Mouse (Mus musculus) left cerebral cortex, adult 18-20 months (tissue): ENCODE measurements around the gene Zim1. TPM values are rescaled to one million over a fixed set of nuclear protein-coding genes. Genes with fewer than 3 reads are reported as not detected.

Source experiments
- DNase-seq, 2 experiments: peaks; one replicate each; pipeline ENCODE4 v3.0.0; 2021 to 2022; ENCODE audit warnings: low spot score in 2 of 2, mixed read lengths in 1 of 2
- total RNA-seq, 2 experiments: library from RNA; stranded (reverse); gene quantifications; 2 replicates each; pipeline ENCODE4 v1.2.3; 2021

Gene Zim1
- total RNA-seq, 2 experiments from 2014 or later, result 3.8 to 6.6 TPM

GRCm38 (mm10) chr7:6652151-6652550 is 44.1 kb downstream of the Zim1 start:
- no peak for DNase-seq

DNA sequence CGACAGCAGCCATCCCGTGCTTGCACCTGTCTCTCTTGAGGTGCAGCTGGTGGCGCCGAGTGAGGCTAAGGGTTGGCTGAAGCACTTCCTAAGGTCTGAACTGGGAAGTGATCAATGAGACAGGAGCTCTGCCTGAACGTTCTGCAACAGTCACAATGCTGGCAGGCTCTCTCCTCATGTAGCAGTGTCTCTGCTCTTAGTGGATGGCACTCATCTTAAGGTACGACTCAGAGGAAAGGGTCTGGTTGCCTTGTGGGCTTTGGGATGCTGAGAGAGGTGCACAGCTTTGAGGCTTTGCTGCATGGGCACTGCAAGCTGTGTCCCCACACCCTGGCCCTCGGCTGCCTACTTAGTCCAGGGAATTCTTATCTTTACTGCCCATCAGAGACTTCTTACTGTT is 45.0 kb downstream of the Zim1 start:
- DNase-seq, result no peak

- no peak for DNase-seq
Measured at GRCm38 (mm10) chr7:6650526-6650925, 45.7 kb downstream of the Zim1 start.

DNA sequence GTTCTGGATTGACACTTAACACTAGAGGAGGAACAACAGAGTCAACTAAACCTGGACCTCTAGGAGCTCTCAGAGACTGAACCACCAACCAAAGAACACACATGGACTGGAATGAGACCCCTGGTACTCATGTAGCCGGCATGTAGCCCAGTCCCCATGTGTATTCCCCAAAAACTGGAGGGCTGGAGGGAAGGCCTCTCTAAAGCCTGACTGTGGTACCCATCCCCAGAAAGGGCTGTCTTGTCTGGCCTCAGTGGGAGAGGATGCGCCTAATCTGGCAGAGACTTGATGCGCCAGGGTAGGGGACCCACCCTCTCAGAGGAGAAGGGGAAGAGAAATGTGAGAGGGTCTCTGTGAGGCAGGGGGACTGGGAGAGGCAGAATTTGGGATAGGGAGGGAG is 50.4 kb downstream of the Zim1 start:
- no peak for DNase-seq

- DNase-seq, result no peak
Measured at GRCm38 (mm10) chr7:6638076-6638475, 58.2 kb downstream of the Zim1 start.

DNA sequence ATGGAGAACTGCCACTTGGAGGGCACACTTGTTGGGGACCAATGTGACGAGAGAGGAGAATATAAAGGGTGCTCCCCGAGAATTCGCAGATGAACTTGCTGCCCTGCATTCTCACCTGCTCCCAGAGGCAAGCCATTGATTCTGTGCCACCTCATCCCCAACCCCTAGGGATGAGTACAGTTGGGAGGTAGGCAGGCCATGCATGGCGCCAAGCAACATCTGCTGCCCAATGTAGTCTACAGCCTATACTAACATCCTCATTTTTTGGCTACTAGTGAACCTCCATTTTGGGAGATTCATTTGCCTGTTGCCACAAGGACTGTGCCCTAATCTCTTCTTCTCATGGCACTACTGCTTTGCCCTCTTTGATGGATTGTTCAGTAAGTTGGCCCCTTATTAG is 59.5 kb downstream of the Zim1 start:
- DNase-seq, result no peak

- no peak for DNase-seq
Measured at GRCm38 (mm10) chr7:6635831-6636230, 60.4 kb downstream of the Zim1 start.

Other genes with a start within 250 kb of the Zim1 start
- gene Olfr1336, start 240.3 kb downstream of the Zim1 start, total RNA-seq, result not detected
- not detected for gene Olfr1346, start 229.3 kb downstream of the Zim1 start, total RNA-seq
- gene Olfr5, start 209.5 kb downstream of the Zim1 start, total RNA-seq, result not detected
- gene Olfr1347, start 196.7 kb downstream of the Zim1 start, total RNA-seq, result not detected
- not detected for gene Olfr1348, start 187.7 kb downstream of the Zim1 start, total RNA-seq
- not detected for gene Olfr1349, start 173.5 kb downstream of the Zim1 start, total RNA-seq
- not detected for gene Olfr1350, start 131.6 kb downstream of the Zim1 start, total RNA-seq
- gene Peg3, start 34.0 kb upstream of the Zim1 start, total RNA-seq, result 100 to 1,000 TPM; 217 to 231 TPM
- gene Usp29, start 34.1 kb upstream of the Zim1 start, total RNA-seq, result 10 to 100 TPM; 42.2 to 44.7 TPM